Mouse (Mus musculus) cerebellum, postnatal 4 days (tissue): ENCODE results near the gene Mthfr.
A peak's percentile ranks its signal among the peaks of the same experiment; 100 is the strongest.

ENCODE experiments used
- DNase-seq, 2 experiments: peaks; one replicate each; pipeline ENCODE4 v3.0.0; 2022; ENCODE audit warnings: low spot score in 2 of 2, mixed read lengths in 1 of 2

Mthfr gene

DNA sequence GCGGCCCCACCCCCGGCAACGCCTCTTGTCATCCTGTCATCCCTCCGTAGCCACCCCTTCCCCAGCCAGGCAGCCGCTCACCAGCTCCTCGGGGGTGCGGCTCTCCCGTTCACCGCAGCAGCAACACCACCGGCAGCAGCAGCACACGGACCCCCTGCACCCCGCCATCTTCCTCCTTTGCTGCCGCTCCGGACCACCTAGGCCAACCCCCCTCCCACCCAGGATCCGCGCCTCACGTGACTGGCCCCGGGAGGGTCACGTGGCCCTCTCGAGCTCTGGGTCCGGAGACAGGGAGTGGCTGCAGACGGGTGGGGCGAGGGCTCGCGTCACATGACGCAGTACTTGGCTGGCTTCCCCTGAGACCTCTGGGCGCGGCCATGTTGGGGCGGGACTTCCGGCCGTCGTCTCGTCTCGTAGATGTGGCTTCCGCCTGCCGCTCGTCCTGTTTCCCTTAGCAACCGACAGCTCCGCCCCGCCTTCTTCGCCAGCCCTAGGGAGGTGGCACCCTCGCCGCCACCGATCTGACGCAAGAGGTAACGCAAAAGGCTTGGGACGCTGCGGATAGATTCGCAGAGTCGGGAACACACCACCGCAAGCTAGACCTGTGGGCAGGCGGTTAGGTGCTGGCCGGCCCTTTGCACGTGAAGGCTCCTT lies at the start of gene Mthfr, which contains the start of gene Clcn6:
Gene Mthfr, plus strand, starts transcription at position 478 of the 654 bp plus-strand sequence.
Gene Clcn6, minus strand, starts transcription at position 222 of the 654 bp plus-strand sequence.
- DNase-seq = peak; percentile 98 to 100

GRCm38 (mm10) chr4:147993571-147994095 lies 45.2 kb upstream of the Mthfr start:
- no peak for DNase-seq

DNA sequence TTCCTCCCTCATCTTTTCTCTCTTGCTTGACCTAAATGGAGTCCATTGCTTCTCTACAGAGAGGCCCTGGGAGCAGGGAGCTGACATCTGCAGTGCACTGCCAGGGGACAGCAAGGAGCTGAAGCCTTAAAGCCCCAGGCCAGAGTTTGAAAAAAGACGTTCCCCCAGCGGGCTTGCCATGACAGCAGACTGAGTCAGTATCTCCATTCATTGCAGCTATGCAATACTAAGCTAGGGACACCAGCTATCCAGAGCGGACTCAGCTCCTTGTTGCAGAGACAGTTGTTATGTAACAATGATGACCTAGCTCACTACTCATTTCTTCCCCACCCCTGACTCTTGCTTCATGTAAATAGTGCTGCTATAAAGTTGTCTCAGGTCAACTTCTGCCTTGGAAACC lies 43.6 kb upstream of the Mthfr start:
- DNase-seq = no peak

DNA sequence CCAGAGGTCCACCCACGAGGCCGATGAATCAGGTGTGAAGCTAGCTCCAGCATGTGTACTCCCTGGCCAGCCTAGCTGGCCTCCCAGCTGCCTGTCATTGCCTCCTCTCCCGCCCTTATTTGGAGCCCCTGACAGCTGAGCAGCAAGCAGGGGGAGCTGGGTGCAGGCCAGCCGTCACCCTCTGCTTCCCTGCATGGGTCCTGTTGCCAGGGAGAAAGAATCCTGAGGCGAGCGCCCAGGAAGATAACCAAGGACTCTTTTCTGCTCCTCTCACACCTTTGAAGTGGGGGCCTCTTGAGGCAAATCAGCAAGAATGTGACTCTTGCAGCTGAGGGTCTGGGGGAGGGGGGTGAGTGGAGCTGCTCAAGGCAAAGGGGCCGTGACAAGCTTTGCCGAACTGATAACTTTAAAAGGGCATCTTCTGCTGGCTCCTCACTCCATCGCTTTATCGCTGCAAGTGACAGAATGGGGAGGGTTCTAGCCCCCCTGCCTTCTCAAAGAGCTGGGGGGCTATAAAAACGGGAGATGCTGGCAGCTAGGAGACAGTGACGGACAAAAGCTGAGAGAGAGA lies 38.6 kb upstream of the Mthfr start, which contains the start of gene Nppa:
Gene Nppa, plus strand, starts transcription at position 521 of the 571 bp plus-strand sequence.
- peak in 1 of 2 experiments; percentile 16 for DNase-seq

DNA sequence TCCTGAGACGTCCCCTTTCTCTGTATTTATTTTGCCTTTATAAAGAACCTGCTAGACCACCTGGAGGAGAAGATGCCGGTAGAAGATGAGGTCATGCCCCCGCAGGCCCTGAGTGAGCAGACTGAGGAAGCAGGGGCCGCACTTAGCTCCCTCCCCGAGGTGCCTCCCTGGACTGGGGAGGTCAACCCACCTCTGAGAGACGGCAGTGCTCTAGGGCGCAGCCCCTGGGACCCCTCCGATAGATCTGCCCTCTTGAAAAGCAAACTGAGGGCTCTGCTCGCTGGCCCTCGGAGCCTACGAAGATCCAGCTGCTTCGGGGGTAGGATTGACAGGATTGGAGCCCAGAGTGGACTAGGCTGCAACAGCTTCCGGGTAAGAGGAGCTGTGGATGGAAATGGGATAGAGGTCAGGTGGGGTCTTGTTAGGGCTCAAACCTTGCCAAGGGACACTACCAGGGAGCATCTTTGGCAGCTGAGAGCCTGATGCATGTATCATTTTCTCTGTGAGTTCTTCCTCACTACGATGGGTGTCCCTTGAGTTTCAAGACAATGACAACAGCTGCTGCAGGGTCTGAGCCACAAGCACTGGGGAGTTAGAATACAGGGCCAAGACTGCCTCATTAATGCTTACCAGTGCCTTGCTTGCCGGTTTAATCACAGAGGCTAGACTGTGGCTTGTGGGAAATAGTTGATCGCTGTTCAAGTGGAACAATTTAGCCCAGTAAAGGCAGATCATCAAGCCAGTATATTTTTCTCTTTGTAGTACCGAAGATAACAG lies 37.7 kb upstream of the Mthfr start:
- DNase-seq = no peak

GRCm38 (mm10) chr4:148001866-148002265 lies 37.0 kb upstream of the Mthfr start:
- no peak for DNase-seq

DNA sequence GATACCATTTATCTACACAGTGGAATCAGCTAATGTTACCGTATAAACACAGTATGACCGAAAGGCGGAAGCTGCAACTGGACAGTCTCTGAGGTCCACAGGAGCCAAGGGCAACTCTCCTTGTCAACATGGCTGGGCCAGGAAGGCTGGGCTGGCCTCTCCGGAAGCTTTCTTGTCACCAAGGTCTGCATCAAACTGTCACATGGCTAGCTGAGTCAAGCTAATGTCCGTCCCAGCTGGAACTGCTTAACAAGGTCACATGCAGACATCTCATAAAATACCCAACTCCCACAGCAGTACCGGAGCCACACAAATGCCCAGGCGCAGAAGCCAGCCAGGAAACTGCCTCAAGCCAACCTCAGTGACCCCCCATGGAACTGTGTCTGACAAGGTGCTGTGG lies 34.5 kb upstream of the Mthfr start:
- no peak for DNase-seq

- DNase-seq = peak in 1 of 2 experiments; percentile 44
Observed at GRCm38 (mm10) chr4:148008412-148008811, 30.5 kb upstream of the Mthfr start.

GRCm38 (mm10) chr4:148009641-148010040 lies 29.2 kb upstream of the Mthfr start:
- DNase-seq = no peak

- DNase-seq = no peak
Observed at GRCm38 (mm10) chr4:148011332-148011731, 27.5 kb upstream of the Mthfr start.

GRCm38 (mm10) chr4:148012216-148012615 lies 26.7 kb upstream of the Mthfr start:
- DNase-seq = no peak

- DNase-seq = no peak
Observed at GRCm38 (mm10) chr4:148015418-148015817, 23.5 kb upstream of the Mthfr start.

- no peak for DNase-seq
Observed at GRCm38 (mm10) chr4:148016981-148017380, 21.9 kb upstream of the Mthfr start.

DNA sequence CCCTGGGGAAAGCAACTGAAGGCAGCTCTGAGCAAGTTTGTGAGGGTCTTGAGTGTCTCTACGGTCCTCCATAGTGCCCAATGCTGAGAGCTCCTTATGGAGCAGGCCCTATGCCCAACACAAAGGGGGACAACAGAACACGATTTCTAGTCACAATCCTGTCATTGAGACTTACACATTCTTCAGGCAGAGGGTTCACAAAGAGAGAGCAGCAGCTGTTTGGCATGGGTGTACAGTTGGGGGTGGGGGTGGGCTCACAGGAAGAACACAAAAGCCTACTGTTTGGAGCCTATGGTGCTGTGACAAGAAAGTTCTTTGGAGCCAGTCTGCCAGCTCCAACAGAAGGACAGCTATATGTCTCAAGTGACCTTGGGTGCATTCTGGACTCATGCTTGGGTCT lies 20.5 kb upstream of the Mthfr start:
- DNase-seq = no peak

DNA sequence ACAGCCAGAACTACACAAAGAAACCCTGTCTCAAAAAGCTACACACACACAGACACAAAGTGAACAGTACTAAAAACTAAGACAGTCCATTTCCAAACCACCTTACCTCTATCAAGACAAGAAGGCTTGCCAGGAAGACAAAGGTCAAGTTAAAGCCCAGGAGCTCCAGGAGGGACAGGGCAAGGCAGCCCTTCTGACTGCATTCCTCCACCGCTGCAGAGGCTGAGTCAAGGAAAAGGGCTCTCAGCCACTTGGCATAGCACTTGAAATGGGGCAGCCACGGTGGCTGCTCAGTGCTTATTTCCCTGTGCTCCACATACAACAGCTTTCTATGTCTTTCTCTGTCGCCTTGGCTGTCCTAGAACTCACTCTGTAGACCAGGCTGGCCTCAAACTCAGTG lies 14.9 kb upstream of the Mthfr start:
- no peak for DNase-seq

GRCm38 (mm10) chr4:148029297-148029696 lies 9.6 kb upstream of the Mthfr start:
- no peak for DNase-seq

DNA sequence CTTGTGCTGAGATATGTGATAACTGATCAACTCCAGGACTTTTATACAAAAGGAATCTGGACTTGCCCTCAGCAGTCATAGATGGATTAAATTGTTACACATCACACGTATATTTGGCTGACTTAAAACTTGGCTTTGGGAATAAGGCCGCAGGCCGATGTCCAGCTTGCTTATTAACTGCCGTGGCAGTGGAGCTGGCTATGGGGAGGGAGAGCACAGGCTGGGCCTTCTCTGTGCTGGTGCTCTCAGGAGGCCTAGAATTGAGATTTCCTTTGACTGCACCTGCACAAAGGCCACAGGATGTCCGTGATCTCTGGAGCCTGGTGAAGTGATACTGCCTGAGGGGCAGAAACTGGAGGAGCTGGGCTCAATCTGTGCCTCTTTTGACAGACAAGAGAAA lies 8.4 kb upstream of the Mthfr start:
- no peak for DNase-seq

DNA sequence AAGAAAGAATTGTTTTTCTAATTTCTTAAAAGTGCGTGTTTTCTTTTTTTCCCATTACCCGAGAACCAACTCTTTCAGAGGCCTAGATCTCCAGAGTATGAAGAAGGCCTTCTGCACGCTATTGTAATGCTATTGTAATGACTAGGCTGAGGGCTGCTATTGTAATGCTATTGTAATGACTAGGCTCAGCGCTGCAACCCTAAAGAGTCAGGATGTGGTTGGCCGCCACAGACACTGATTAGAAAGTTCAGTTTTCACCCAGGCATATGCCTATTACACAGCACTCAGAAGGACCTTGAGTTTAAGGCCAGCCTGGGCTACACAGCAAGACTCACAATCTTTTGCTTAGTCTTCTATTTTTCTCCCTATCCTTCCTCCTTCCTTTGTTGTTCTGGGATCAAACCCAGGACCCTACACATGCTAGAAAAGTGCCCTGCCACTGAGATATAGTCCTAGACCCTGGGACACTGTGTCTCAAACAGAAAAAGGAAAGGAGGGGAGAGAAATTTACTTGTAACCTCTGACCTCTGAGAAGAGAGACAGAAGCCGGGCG lies 4.9 kb upstream of the Mthfr start:
- no peak for DNase-seq

DNA sequence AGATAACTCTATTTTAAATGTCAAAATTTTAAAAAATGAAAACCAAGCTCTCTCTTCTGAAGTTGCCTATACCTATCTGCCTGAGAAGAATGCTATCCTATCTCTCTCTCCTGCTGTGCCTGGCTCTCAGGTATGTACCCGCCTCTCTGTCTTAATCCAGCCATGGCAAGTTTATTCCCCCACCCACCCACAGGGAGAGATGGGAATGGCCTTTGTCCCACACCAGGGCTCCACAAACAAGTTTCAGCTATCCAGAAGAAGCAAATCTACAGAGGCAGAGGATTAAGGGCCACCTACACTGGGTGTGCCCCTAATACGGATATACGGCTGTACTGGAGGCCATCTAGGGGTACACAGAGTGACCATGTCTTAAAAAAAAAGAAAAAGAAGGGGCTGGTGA lies 3.4 kb upstream of the Mthfr start:
- no peak for DNase-seq

DNA sequence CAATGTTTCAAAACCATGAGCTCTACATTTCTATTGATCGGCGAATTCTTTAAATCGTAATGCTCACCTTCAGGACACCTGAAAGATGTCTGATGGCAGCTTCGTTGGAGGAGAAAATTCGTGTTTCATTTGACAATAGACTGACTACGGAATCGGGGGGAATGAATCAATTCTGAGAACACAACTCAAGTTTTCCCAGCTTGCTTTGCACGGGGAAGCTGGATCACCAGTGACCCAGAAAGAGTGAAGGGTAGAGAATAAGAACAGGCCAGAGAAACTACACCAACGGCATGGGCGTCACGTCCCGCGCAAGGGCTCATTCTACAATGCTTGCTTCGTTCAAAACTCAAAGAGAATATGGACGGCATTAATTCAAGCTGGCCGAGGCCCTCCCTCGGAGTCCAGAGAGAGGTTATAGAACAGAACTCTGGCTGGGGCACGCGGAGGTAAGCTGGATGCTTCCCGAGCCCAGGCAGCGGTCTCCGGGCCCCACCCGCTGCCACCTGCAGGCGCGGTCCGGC lies 738 bp upstream of the Mthfr start:
- no peak for DNase-seq

- no peak for DNase-seq
Observed at GRCm38 (mm10) chr4:148039254-148040028, 564 bp downstream of the Mthfr start.
